Mouse (Mus musculus): ENCODE data around the gene Zfp934. TPM values are rescaled to one million over a fixed set of nuclear protein-coding genes. Genes with fewer than 3 reads are reported as not detected.
"Not testable (repeated sequence)": the region's sequence is repeated elsewhere in the genome, so short reads cannot be mapped to it uniquely, and the experiment has no call there.

Zfp934 gene
- polyA plus RNA-seq (2015; fragmentation: Nextera tagmentation; extraction: Ambion mirVana) = 18.1 and 18.7 TPM in 2 replicates

DNA sequence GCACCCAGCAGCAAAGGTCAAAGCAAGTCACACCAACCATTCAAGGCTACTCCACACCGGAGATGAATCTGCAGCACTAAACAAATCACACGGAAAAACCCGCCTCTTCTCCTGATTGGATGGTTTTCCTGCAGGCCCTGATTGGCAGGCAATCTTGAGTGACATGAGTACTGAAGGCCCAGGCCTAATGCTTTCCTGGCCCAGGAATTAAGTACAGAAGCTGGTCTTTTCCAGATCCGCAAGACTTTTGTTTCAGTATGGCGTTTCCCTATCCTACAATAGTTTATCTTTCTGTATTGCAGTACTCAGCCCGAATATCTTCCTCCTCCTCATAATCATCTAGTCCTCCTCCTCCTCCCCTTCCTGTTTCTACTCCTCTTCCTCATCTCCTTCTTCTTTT lies at the start of gene Zfp934:
Gene Zfp934, minus strand, starts transcription at position 101 of the 400 bp plus-strand sequence.
- not testable (repeated sequence) for ATAC-seq (ENCODE audit: low read depth); H3K9ac ChIP-seq (ENCODE audit: low read length); H3K4me1 ChIP-seq (replicated peaks; ENCODE audit: control insufficient read depth, insufficient read depth, low read length); H3K27me3 ChIP-seq (ENCODE audit: control insufficient read depth, insufficient read depth, low read depth, low read length); H3K9me3 ChIP-seq (ENCODE audit: control insufficient read depth, low read length); H3K36me3 ChIP-seq (ENCODE audit: control insufficient read depth, insufficient read depth, low read length); H3K27ac ChIP-seq (ENCODE audit: low read length); H3K4me3 ChIP-seq (ENCODE audit: low read length); H3K4me2 ChIP-seq (ENCODE audit: low read depth, low read length)
- WGBS = 83% methylated on average over 2 of the region's 6 CpGs

DNA sequence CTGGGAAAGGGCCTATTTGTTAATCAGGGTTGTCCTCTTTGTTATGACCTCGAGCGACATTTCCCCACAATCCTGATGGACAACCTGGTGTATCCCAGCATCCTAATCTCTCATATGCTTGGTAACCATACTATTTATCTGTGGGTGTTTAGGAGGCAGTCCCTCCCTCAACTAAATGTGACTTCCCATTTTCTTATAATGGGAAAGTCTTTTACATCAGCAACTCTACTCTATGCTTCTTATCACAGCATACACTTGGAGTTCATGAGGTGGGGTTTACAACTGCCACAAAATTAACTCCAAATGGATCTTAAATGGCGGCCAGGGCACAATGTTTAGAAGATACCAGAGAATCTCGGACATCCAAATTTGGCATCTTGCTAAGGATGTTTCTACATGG lies 46.5 kb upstream of the Zfp934 start:
- ATAC-seq (ENCODE audit: low read depth); H3K4me1 ChIP-seq (replicated peaks; ENCODE audit: control insufficient read depth, insufficient read depth, low read length); H3K4me3 ChIP-seq (ENCODE audit: low read length); H3K27ac ChIP-seq (ENCODE audit: low read length); H3K27me3 ChIP-seq (ENCODE audit: control insufficient read depth, insufficient read depth, low read depth, low read length); H3K36me3 ChIP-seq (ENCODE audit: control insufficient read depth, insufficient read depth, low read length); H3K9me3 ChIP-seq (ENCODE audit: control insufficient read depth, low read length); H3K4me2 ChIP-seq (ENCODE audit: low read depth, low read length); H3K9ac ChIP-seq (ENCODE audit: low read length): not testable (repeated sequence)
- 88% methylated on average over 4 of the region's 4 CpGs for WGBS

DNA sequence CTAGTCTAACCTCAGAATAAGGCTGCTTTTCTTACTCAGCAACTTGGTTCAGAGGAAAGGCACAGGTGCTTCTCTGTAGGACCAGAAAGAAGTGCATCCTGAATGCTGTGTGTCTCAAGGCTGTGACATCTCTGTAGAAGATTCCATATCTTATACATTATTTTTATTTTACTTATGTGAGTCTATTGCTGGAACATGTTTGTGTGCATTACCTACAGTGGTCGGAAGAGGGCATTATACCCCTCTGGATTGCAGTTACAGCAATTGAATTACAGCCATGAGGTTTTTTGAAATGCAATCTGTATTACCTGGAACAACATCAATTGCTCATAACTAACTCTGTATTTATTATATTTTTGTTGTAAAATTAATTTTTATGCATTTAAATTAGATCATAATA lies 9.3 kb downstream of the Zfp934 start:
- not testable (repeated sequence) for H3K4me3 ChIP-seq (ENCODE audit: low read length); H3K36me3 ChIP-seq (ENCODE audit: control insufficient read depth, insufficient read depth, low read length); H3K4me2 ChIP-seq (ENCODE audit: low read depth, low read length); H3K4me1 ChIP-seq (replicated peaks; ENCODE audit: control insufficient read depth, insufficient read depth, low read length); H3K27me3 ChIP-seq (ENCODE audit: control insufficient read depth, insufficient read depth, low read depth, low read length); ATAC-seq (ENCODE audit: low read depth); H3K9ac ChIP-seq (ENCODE audit: low read length); H3K9me3 ChIP-seq (ENCODE audit: control insufficient read depth, low read length); H3K27ac ChIP-seq (ENCODE audit: low read length)
- 11% methylated on average over 1 of the region's 1 CpGs for WGBS

DNA sequence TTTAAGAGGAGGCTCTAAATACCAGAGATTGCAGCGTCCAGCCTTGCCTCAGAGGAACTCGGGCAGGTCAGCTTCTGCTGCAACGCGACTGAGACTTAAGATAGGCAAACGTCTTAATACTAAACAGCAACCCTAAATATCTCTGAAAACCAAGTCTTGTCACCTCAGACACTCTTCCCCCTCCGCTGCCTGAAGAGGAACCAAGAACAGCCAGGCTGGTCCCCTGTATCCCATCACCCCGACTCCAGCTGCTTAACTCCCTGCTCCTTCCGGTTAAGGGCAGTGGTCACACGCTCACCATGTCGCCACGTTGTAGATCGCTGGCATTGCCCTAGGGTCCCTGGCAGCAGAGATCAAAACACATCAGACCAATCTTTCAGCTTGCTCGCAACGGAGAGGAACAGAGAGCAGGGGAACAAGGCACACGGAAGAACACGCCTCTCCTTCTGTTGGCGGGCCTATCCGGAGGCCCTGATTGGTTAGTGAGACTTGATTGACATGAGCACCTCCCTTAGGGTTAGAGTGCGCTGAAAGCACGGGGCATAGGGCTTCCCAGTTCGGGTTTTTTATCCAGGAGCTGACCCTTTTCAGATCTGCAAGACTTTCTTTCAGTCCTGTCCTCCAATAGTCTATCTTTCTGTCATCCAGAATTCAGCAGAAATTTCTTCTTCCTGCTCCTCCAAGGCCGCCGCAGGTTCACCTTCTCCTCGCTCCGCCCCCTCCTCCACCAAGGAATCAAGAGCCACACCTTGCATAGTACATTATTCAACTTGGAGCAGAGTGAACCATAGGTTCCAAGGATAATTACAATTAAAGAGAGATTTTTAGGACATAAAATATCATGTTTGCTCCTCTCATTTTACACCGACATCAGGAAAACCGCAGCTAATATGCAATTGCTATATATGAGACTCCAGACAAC lies 12.5 kb downstream of the Zfp934 start, which contains the start of gene Zfp935:
Gene Zfp935, minus strand, starts transcription at position 323 of the 922 bp plus-strand sequence.
- not testable (repeated sequence) for H3K27ac ChIP-seq (ENCODE audit: low read length); H3K4me1 ChIP-seq (replicated peaks; ENCODE audit: control insufficient read depth, insufficient read depth, low read length); H3K27me3 ChIP-seq (ENCODE audit: control insufficient read depth, insufficient read depth, low read depth, low read length); H3K9me3 ChIP-seq (ENCODE audit: control insufficient read depth, low read length); H3K36me3 ChIP-seq (ENCODE audit: control insufficient read depth, insufficient read depth, low read length)
- H3K9ac ChIP-seq (ENCODE audit: low read length) = peak within 1 kb of the TSS; percentile 61
- 4% methylated on average over 25 of the region's 27 CpGs for WGBS
- peak within 1 kb of the TSS; percentile 45 for H3K4me2 ChIP-seq (ENCODE audit: low read depth, low read length)
- 0 out of 2 replicates have a peak, but pooled peaks have one; percentile 43 for ATAC-seq (ENCODE audit: low read depth)
- peak within 1 kb of the TSS; percentile 50 for H3K4me3 ChIP-seq (ENCODE audit: low read length)

DNA sequence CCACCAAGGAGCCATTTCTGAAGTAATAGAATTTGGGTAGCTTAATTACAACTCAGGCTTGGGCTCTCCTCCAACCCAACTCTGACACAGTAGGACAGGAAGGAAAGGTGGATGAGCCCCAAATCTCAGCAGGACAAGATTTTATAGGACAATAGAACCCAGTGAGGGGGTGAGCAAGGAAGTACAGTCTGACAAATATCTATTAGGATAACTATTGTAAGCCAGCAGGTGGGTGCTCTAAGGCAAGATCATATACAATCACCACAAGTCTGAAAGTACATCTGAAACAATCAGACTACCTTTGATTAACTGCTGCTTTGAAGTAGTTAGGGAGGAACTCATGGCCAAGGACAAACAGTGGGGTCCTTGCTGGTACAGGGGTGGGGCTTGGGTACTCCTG lies 40.9 kb downstream of the Zfp934 start:
- not testable (repeated sequence) for H3K4me3 ChIP-seq (ENCODE audit: low read length); ATAC-seq (ENCODE audit: low read depth); H3K9me3 ChIP-seq (ENCODE audit: control insufficient read depth, low read length); H3K4me2 ChIP-seq (ENCODE audit: low read depth, low read length); H3K27me3 ChIP-seq (ENCODE audit: control insufficient read depth, insufficient read depth, low read depth, low read length); H3K27ac ChIP-seq (ENCODE audit: low read length); H3K36me3 ChIP-seq (ENCODE audit: control insufficient read depth, insufficient read depth, low read length); H3K9ac ChIP-seq (ENCODE audit: low read length); H3K4me1 ChIP-seq (replicated peaks; ENCODE audit: control insufficient read depth, insufficient read depth, low read length)

DNA sequence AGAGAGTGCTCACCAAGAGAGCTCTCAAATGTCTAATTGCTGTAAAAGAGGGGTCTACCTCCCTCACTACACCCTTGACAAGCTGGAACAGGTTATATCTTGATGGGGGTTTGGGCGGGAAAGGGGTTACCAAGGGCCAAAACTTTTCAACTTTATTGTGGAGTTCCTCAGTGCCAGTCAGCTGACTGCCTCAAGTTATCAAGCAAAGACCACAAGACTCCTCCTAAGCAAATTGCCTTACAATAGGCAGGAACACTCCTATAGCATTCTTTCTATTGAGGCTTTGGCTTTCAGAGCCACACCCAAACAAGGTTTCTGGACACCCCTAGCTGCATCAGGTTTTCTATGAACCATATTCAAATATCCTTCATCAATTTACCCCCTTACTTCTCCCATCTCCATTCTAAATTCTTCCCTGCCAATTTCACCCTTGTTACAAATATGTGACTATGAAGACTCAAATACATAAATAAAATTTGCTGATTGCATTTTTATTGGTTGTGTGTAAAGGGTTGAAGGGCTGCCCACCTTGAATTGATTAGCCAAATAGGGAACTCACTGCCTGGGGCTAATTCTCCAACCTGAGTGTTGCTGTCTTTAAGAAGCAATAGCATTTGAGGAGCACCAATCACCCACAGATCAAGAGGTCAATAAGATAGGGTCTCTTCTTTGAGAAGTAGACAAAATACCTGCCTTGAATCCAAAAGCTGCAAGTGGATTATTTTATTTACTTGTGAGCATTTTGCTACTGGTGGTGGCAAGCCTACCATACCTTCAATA lies 60.2 kb downstream of the Zfp934 start:
- WGBS = 70% methylated on average over 1 of the region's 1 CpGs
- H3K36me3 ChIP-seq (ENCODE audit: control insufficient read depth, insufficient read depth, low read length); ATAC-seq (ENCODE audit: low read depth): not testable (repeated sequence)

DNA sequence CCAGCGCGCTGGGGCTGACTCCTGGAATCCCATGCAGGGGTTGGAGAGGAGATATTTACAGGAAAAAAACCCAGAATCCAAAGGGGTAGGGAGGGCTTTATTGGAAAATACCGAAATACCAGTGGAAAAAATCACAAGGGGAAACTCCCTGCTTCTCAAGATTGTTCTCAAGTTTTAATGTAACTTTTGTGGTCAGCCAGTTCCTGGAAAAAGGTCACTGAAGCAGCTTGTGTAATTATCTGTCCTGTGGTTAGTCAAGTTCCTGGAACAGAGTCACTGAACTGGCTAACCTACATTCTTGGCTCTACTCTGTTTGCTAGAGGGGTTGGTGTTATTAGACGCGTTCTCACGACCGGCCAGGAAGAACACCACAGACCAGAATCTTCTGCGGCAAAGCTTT lies 98.3 kb downstream of the Zfp934 start:
- H3K9me3 ChIP-seq (ENCODE audit: control insufficient read depth, low read length); H3K27me3 ChIP-seq (ENCODE audit: control insufficient read depth, insufficient read depth, low read depth, low read length); H3K27ac ChIP-seq (ENCODE audit: low read length); H3K4me3 ChIP-seq (ENCODE audit: low read length); H3K4me2 ChIP-seq (ENCODE audit: low read depth, low read length); ATAC-seq (ENCODE audit: low read depth); H3K36me3 ChIP-seq (ENCODE audit: control insufficient read depth, insufficient read depth, low read length); H3K4me1 ChIP-seq (replicated peaks; ENCODE audit: control insufficient read depth, insufficient read depth, low read length); H3K9ac ChIP-seq (ENCODE audit: low read length): not testable (repeated sequence)
- WGBS = 94% methylated on average over 8 of the region's 8 CpGs

More for the DNA sequence above, 60.2 kb downstream of the Zfp934 start:
- H3K27ac ChIP-seq (ENCODE audit: low read length); H3K4me1 ChIP-seq (replicated peaks; ENCODE audit: control insufficient read depth, insufficient read depth, low read length); H3K9me3 ChIP-seq (ENCODE audit: control insufficient read depth, low read length); H3K9ac ChIP-seq (ENCODE audit: low read length); H3K27me3 ChIP-seq (ENCODE audit: control insufficient read depth, insufficient read depth, low read depth, low read length); H3K4me2 ChIP-seq (ENCODE audit: low read depth, low read length); H3K4me3 ChIP-seq (ENCODE audit: low read length): not testable (repeated sequence)

DNA sequence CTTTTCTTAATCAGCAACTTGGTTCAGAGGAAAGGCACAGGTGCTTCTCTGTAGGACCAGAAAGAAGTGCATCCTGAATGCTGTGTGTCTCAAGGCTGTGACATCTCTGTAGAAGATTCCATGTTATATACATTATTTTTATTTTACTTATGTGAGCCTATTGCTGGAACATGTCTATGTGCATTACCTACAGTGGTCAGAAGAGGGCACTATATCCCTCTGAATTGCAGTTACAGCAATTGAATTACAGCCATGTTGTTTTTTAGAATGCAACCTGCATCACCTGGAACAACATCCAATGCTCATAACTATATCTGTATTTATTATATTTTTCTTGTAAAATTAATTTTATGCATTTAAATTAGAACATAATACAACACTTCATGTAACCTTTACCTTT lies 101.1 kb downstream of the Zfp934 start:
- not testable (repeated sequence) for ATAC-seq (ENCODE audit: low read depth); H3K9me3 ChIP-seq (ENCODE audit: control insufficient read depth, low read length); H3K4me2 ChIP-seq (ENCODE audit: low read depth, low read length)

More for the DNA sequence above, 101.1 kb downstream of the Zfp934 start:
- not testable (repeated sequence) for H3K9ac ChIP-seq (ENCODE audit: low read length); H3K4me1 ChIP-seq (replicated peaks; ENCODE audit: control insufficient read depth, insufficient read depth, low read length); H3K36me3 ChIP-seq (ENCODE audit: control insufficient read depth, insufficient read depth, low read length); H3K4me3 ChIP-seq (ENCODE audit: low read length); H3K27ac ChIP-seq (ENCODE audit: low read length); H3K27me3 ChIP-seq (ENCODE audit: control insufficient read depth, insufficient read depth, low read depth, low read length)

All from lung, embryonic 16.5 days (tissue).